Mouse (Mus musculus) liver, embryonic 14.5 days (tissue): ENCODE data around the gene Cct8l1.

ENCODE experiments used
- CTCF ChIP-seq: IDR thresholded peaks from 2 replicates; pipeline ENCODE4 v1.5.1; 2016; ENCODE audit warnings: antibody characterized with exemption, low read depth, control low read depth
- EP300 ChIP-seq: IDR thresholded peaks from 2 replicates; pipeline ENCODE4 v1.6.1; 2016; ENCODE audit warnings: antibody characterized with exemption, low read depth

GRCm38 (mm10) chr5:25496652-25497051 is 19.2 kb upstream of the Cct8l1 start:
- TF ChIP-seq CTCF: no peak
- no peak for TF ChIP-seq EP300
